Mouse (Mus musculus) lung, embryonic 16.5 days (tissue): ENCODE results near the gene B3gnt7. TPM values are rescaled to one million over a fixed set of nuclear protein-coding genes. Genes with fewer than 3 reads are reported as not detected.

Source experiments
- ATAC-seq: fragments of 200-750 bp; cut with Nextera tagmentation; 2 replicates; pipeline ENCODE4 v1.8.0; 2017; ENCODE audit warnings: low read depth, mild to moderate bottlenecking, moderate library complexity
- H3K27ac ChIP-seq: fragments of 300-500 bp; sonication (generic); 2 replicates; pipeline ENCODE4 v1.5.1; 2014; ENCODE audit warnings: mild to moderate bottlenecking, control low read depth, low read length
- H3K27me3 ChIP-seq: fragments of 300-500 bp; sonication (generic); 2 replicates; pipeline ENCODE4 v1.6.1; 2014; ENCODE audit warnings: low read depth, low read length, mixed read lengths; ENCODE audit not compliant: control insufficient read depth, insufficient read depth
- H3K36me3 ChIP-seq: fragments of 300-500 bp; sonication (generic); 2 replicates; pipeline ENCODE4 v1.6.1; 2014; ENCODE audit warnings: low read length; ENCODE audit not compliant: control insufficient read depth, insufficient read depth
- H3K4me1 ChIP-seq: fragments of 300-500 bp; sonication (generic); replicated peaks from 2 replicates; pipeline ENCODE4 v1.6.1; 2014; ENCODE audit warnings: low read length, mixed read lengths; ENCODE audit not compliant: control insufficient read depth, insufficient read depth
- H3K4me2 ChIP-seq: fragments of 300-500 bp; sonication (generic); 2 replicates; pipeline ENCODE4 v1.6.1; 2014; ENCODE audit warnings: low read depth, low read length, control low read depth
- H3K4me3 ChIP-seq: fragments of 300-500 bp; sonication (generic); 2 replicates; pipeline ENCODE4 v1.5.1; 2014; ENCODE audit warnings: mild to moderate bottlenecking, low read length, control low read depth
- H3K9ac ChIP-seq: fragments of 300-500 bp; sonication (generic); 2 replicates; pipeline ENCODE4 v1.6.1; 2014; ENCODE audit warnings: low read length, control low read depth
- H3K9me3 ChIP-seq: fragments of 300-500 bp; sonication (generic); 2 replicates; pipeline ENCODE4 v1.6.1; 2016; ENCODE audit warnings: low read length; ENCODE audit not compliant: control insufficient read depth
- WGBS: fragments of 180-500 bp; shearing (Covaris S2); extraction: QIAGEN DNeasy Blood & Tissue Kit; methylation state at CpG from one replicate; pipeline ENCODE4 v1.1.7; 2014; 5-methylcytosine and 5-hydroxymethylcytosine counted together
- polyA plus RNA-seq: library from polyadenylated mRNA; unstranded; fragments of >200 nt; fragmentation: Nextera tagmentation; extraction: Ambion mirVana; gene quantifications from 2 replicates; pipeline ENCODE4 v1.2.1, GENCODE M21; 2015

B3gnt7 gene
- polyA plus RNA-seq, 1 experiment from 2014 or later = 4.7 TPM

DNA sequence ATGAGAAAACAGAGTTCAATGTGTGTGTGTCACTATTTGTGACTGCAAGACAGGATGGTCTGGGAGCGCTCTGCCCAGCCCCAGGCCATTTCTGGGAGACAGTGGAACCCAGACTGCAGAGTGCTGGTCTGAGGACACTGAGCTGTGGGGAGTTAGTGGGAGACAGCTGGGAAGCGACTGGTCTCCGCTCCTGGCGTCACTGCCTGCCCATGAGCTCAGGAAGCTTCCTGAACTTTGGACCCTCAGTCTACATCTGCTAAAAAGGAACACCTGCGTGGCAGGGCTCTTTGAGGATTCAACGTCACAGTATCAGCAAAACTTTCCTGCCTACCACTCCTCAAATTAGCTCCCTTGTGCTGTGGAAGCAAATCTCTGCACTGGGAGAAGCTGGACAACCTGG lies 30.9 kb upstream of the B3gnt7 start:
- Histone ChIP-seq H3K4me2 (no peak overlapping the region), H3K27me3 (no peaks in the 10 kb centered on the region), H3K9ac (no peak overlapping the region), H3K9me3 (no peaks in the 10 kb centered on the region), H3K27ac (no peak overlapping the region), H3K4me3 (no peak overlapping the region), H3K4me1 (no peaks in the 10 kb centered on the region), H3K36me3 (no peaks in the 10 kb centered on the region)
- WGBS = 67% methylated on average over 6 of the region's 6 CpGs
- ATAC-seq = no peak

DNA sequence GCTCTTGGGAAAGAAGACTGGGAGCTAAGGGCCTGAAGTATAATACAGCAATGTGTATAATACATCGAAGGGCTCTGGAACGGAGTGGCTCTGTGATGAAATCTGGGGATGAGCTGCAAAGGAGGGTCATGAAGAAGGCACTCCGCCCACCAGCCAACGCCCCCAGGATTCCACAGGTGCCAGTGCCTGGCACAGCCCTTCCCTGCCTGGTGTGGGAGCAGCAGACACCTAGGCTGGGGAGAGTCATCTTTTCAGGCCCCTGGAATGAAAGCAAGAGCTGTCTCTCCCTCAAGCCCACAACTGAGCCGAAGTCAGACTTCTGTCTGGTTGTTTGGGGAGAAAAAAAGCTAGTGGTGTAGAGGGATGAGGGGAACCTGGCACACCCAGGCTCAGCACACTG lies 25.6 kb upstream of the B3gnt7 start:
- no peak overlapping the region for H3K4me3 ChIP-seq
- no peaks in the 10 kb centered on the region for H3K4me1 ChIP-seq
- ATAC-seq = no peak
- no peaks in the 10 kb centered on the region for H3K36me3 ChIP-seq
- H3K9ac ChIP-seq = no peak overlapping the region
- no peak overlapping the region for H3K27ac ChIP-seq
- no peaks in the 10 kb centered on the region for H3K9me3 ChIP-seq
- whole genome bisulfite sequencing = 73% methylated on average over 5 of the region's 5 CpGs
- H3K4me2 ChIP-seq = no peak overlapping the region
- H3K27me3 ChIP-seq = no peaks in the 10 kb centered on the region

- Histone ChIP-seq H3K4me2 (no peak overlapping the region), H3K4me1 (no peaks in the 10 kb centered on the region), H3K9ac (no peak overlapping the region), H3K27ac (no peak overlapping the region), H3K9me3 (no peaks in the 10 kb centered on the region), H3K36me3 (no peaks in the 10 kb centered on the region), H3K4me3 (no peak overlapping the region), H3K27me3 (no peaks in the 10 kb centered on the region)
- no peak for ATAC-seq
- WGBS = 70% methylated on average over 11 of the region's 11 CpGs
Measured at GRCm38 (mm10) chr1:86281781-86282536, 20.7 kb upstream of the B3gnt7 start.

- no peaks in the 10 kb centered on the region for H3K36me3 ChIP-seq
- H3K4me1 ChIP-seq = no peaks in the 10 kb centered on the region
- WGBS = 71% methylated on average over 5 of the region's 5 CpGs
- no peaks in the 10 kb centered on the region for H3K9me3 ChIP-seq
- H3K4me2 ChIP-seq = no peak overlapping the region
- H3K4me3 ChIP-seq = no peak overlapping the region
- H3K27ac ChIP-seq = no peak overlapping the region
- H3K27me3 ChIP-seq = no peaks in the 10 kb centered on the region
- no peak for ATAC-seq
- H3K9ac ChIP-seq = no peak overlapping the region
Measured at GRCm38 (mm10) chr1:86284101-86284500, 18.5 kb upstream of the B3gnt7 start.

DNA sequence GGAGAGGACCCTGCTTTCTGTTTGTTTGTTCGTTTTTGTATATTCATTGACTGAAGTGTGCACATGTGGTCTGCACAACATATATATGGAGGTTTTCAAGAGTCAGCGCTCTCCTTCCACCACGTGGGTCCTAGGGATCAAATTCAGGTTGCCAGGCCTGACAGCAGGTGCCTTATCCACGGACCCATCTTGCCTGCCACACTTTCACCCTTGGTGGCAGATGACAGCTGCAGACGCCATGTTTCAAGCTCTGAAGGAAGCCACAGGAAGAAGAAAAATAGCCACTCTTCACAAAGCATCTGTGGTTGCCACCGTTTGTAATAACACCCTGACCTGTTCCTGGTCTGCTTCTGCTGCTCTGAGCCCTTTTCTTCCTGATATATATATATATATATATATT lies 17.3 kb upstream of the B3gnt7 start:
- Histone ChIP-seq H3K27ac (no peak overlapping the region), H3K9ac (no peak overlapping the region), H3K27me3 (no peaks in the 10 kb centered on the region), H3K9me3 (no peaks in the 10 kb centered on the region), H3K36me3 (no peaks in the 10 kb centered on the region), H3K4me1 (no peaks in the 10 kb centered on the region), H3K4me2 (no peak overlapping the region), H3K4me3 (no peak overlapping the region)
- 69% methylated on average over 6 of the region's 6 CpGs for WGBS
- no peak for ATAC-seq

- H3K9ac ChIP-seq = no peak overlapping the region
- H3K36me3 ChIP-seq = no peaks in the 10 kb centered on the region
- no peak for ATAC-seq
- H3K27me3 ChIP-seq = no peaks in the 10 kb centered on the region
- no peaks in the 10 kb centered on the region for H3K9me3 ChIP-seq
- WGBS = 69% methylated on average over 4 of the region's 4 CpGs
- no peak overlapping the region for H3K4me2 ChIP-seq
- no peak overlapping the region for H3K4me3 ChIP-seq
- H3K27ac ChIP-seq = no peak overlapping the region
- H3K4me1 ChIP-seq = no peaks in the 10 kb centered on the region
Measured at GRCm38 (mm10) chr1:86287473-86287872, 15.2 kb upstream of the B3gnt7 start.

DNA sequence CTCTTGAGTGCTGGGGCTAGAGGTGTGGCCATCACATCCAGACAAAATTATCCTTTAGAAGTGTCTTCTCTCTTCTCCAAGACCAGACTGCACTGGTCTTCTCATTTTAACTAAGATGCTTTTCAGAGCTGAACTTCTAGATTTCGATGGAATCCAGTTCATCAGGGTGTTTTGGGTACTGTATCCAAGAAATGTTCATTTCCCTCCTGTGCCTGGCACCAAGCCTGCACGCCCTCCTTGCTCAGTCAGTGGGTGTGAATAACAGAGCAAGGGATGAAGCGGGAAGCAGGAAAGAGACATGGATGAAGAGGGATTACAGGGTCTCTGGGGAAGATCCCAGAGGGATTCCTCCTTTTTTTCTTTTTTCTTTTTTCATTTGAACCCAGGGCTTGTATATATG lies 12.2 kb upstream of the B3gnt7 start:
- Histone ChIP-seq H3K4me1 (no peaks in the 10 kb centered on the region), H3K9ac (no peak overlapping the region), H3K4me3 (no peak overlapping the region), H3K9me3 (no peaks in the 10 kb centered on the region), H3K27me3 (no peaks in the 10 kb centered on the region), H3K4me2 (no peak overlapping the region), H3K27ac (no peak overlapping the region), H3K36me3 (no peaks in the 10 kb centered on the region)
- no peak for ATAC-seq
- 53% methylated on average over 3 of the region's 3 CpGs for WGBS

DNA sequence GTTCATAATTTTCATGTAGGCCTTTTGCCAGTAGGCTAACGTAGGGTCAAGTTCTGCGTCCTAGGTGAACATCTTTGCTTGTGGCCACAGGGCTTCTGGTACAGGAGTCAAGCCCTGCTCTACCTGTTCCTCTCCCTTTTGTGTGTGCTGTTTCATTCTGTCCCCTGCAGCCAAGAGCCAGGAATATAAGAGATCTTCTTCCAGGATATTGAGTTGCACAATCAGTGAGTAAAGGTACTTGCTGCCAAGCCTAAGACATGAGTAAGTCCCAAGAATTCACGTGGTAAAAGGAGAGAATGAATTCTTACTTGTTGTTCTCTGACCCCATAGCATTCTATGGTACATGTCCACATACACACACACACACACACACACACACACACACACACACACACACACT lies 9.5 kb upstream of the B3gnt7 start:
- no peaks in the 10 kb centered on the region for H3K36me3 ChIP-seq
- H3K4me3 ChIP-seq = no peak overlapping the region
- no peaks in the 10 kb centered on the region for H3K4me1 ChIP-seq
- no peak for ATAC-seq
- 77% methylated on average over 3 of the region's 3 CpGs for WGBS
- H3K27me3 ChIP-seq = no peaks in the 10 kb centered on the region
- H3K9ac ChIP-seq = no peak overlapping the region
- H3K9me3 ChIP-seq = no peaks in the 10 kb centered on the region
- H3K27ac ChIP-seq = no peak overlapping the region
- H3K4me2 ChIP-seq = no peak overlapping the region

DNA sequence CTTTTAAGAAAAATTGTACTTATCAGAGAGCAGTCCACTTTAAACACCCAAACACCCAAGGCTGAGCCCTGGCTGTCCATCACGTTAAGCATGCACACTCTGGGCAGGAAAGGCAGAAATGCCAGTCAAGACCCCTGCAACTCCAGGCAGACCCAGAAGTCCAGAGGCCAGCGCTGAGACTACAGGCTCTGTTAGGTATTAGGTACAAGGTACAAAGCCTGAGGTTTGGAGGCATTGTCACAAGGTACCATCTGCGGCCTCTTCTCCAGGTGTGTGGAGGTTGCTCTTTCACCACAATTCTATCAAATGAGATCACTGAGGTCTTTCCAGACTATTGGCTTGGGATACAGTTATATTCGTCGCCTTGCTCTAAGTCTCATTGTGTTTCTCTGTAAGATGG lies 8.8 kb upstream of the B3gnt7 start:
- ATAC-seq = no peak
- no peaks in the 10 kb centered on the region for H3K9me3 ChIP-seq
- no peak overlapping the region for H3K4me3 ChIP-seq
- no peak overlapping the region for H3K27ac ChIP-seq
- no peak overlapping the region for H3K9ac ChIP-seq
- H3K27me3 ChIP-seq = no peaks in the 10 kb centered on the region
- H3K4me1 ChIP-seq = no peaks in the 10 kb centered on the region
- H3K4me2 ChIP-seq = no peak overlapping the region
- H3K36me3 ChIP-seq = no peaks in the 10 kb centered on the region
- WGBS = 79% methylated on average over 5 of the region's 5 CpGs

GRCm38 (mm10) chr1:86294472-86294871 lies 8.2 kb upstream of the B3gnt7 start:
- no peak for ATAC-seq
- no peaks in the 10 kb centered on the region for H3K4me1 ChIP-seq
- H3K27ac ChIP-seq = no peak overlapping the region
- WGBS = 31% methylated on average over 4 of the region's 4 CpGs
- H3K4me2 ChIP-seq = no peak overlapping the region
- no peaks in the 10 kb centered on the region for H3K27me3 ChIP-seq
- no peak overlapping the region for H3K4me3 ChIP-seq
- H3K36me3 ChIP-seq = no peaks in the 10 kb centered on the region
- no peaks in the 10 kb centered on the region for H3K9me3 ChIP-seq
- no peak overlapping the region for H3K9ac ChIP-seq
